In genomic region chr7:130965396-130965795, GRCm38 (mm10) we compare ENCODE assay signal across 9 mouse cellular contexts. TPM values are rescaled to one million over a fixed set of nuclear protein-coding genes. Genes with fewer than 3 reads are reported as not detected.
DNase-seq lines count a peak whose midpoint lies in the region; ATAC-seq and TF ChIP-seq lines count a peak whose summit lies in the region.
"Had no signal": no experiment of that assay in that cellular context is flagged by ENCODE, and none has a peak within 500 bp of the region (broad histone marks: within the 10 kb centered on the region; RNA-seq: fewer than 3 reads in every experiment).

No protein-coding gene starts in this region.

- DNase-seq in Muller cell, postnatal 12 days (ENCODE audit: inconsistent ontology term) = peak; percentile 59
- DNase-seq in embryonic facial prominence, embryonic 14.5 days (ENCODE audit: low spot score) = no peak
- no peak for DNase-seq in right cerebral cortex, postnatal 4 days
- DNase-seq in thymus, postnatal 10 days (ENCODE audit: low spot score in 2 of 2) = no peak
- DNase-seq in urinary bladder, postnatal 10 days (ENCODE audit: low spot score) = no peak

- H3K4me1 ChIP-seq in intestine, embryonic 15.5 days (replicated peaks) = peaks cover 19% of the 10 kb centered on the region
- H3K4me1 ChIP-seq in intestine, postnatal 0 days (replicated peaks; ENCODE audit: control insufficient read depth, insufficient read depth, low read length) = no peaks in the 10 kb centered on the region
- peaks cover 59% of the 10 kb centered on the region for H3K4me1 ChIP-seq in embryonic facial prominence, embryonic 14.5 days (ENCODE audit: control insufficient read depth, insufficient read depth, low read length)
- H3K4me1 ChIP-seq in limb, embryonic 15.5 days = peaks cover 75% of the 10 kb centered on the region

- no peak overlapping the region for H3K4me3 ChIP-seq in intestine, embryonic 15.5 days (replicated peaks)
- H3K4me3 ChIP-seq in intestine, postnatal 0 days (ENCODE audit: low read depth, low read length) = no peak overlapping the region
- no peak overlapping the region for H3K4me3 ChIP-seq in embryonic facial prominence, embryonic 14.5 days (ENCODE audit: low read depth, low read length)
- no peak overlapping the region for H3K4me3 ChIP-seq in limb, embryonic 15.5 days
- H3K4me3 ChIP-seq: neural tube, embryonic 13.5 days had no signal

- no peaks in the 10 kb centered on the region for H3K36me3 ChIP-seq in intestine, embryonic 15.5 days
- H3K36me3 ChIP-seq in intestine, postnatal 0 days (ENCODE audit: control insufficient read depth, insufficient read depth) = no peaks in the 10 kb centered on the region
- no peaks in the 10 kb centered on the region for H3K36me3 ChIP-seq in embryonic facial prominence, embryonic 14.5 days (ENCODE audit: control insufficient read depth, insufficient read depth, low read length)
- no peaks in the 10 kb centered on the region for H3K36me3 ChIP-seq in limb, embryonic 15.5 days
- H3K36me3 ChIP-seq: neural tube, embryonic 13.5 days had no signal

- H3K27ac ChIP-seq in intestine, embryonic 15.5 days = 0 out of 2 replicates have a peak overlapping the region, but pooled peaks have one; percentile 2
- H3K27ac ChIP-seq in intestine, postnatal 0 days (ENCODE audit: low read depth, low read length) = no peak overlapping the region
- H3K27ac ChIP-seq in embryonic facial prominence, embryonic 14.5 days (replicated peaks; ENCODE audit: low read depth, low read length) = peak overlapping the region; percentile 77
- H3K27ac ChIP-seq in limb, embryonic 15.5 days = peak overlapping the region; percentile 85

- no peak overlapping the region for H3K9ac ChIP-seq in intestine, embryonic 15.5 days
- no peak overlapping the region for H3K9ac ChIP-seq in intestine, postnatal 0 days (ENCODE audit: low read depth, low read length)
- H3K9ac ChIP-seq in embryonic facial prominence, embryonic 14.5 days (ENCODE audit: low read depth, low read length) = no peak overlapping the region
- H3K9ac ChIP-seq in limb, embryonic 15.5 days = no peak overlapping the region
- H3K9ac ChIP-seq: neural tube, embryonic 13.5 days had no signal

- no peaks in the 10 kb centered on the region for H3K27me3 ChIP-seq in intestine, embryonic 15.5 days (replicated peaks)
- H3K27me3 ChIP-seq in intestine, postnatal 0 days (replicated peaks; ENCODE audit: control insufficient read depth, insufficient read depth, low read length) = no peaks in the 10 kb centered on the region
- H3K27me3 ChIP-seq in embryonic facial prominence, embryonic 14.5 days (replicated peaks; ENCODE audit: control insufficient read depth, insufficient read depth, low read length) = no peaks in the 10 kb centered on the region
- H3K27me3 ChIP-seq in limb, embryonic 15.5 days = no peaks in the 10 kb centered on the region
- H3K27me3 ChIP-seq: neural tube, embryonic 13.5 days had no signal

- H3K9me3 ChIP-seq in intestine, embryonic 15.5 days = no peaks in the 10 kb centered on the region
- H3K9me3 ChIP-seq in intestine, postnatal 0 days (ENCODE audit: control insufficient read depth) = no peaks in the 10 kb centered on the region
- no peaks in the 10 kb centered on the region for H3K9me3 ChIP-seq in embryonic facial prominence, embryonic 14.5 days (ENCODE audit: control insufficient read depth, low read length)
- H3K9me3 ChIP-seq in limb, embryonic 15.5 days = no peaks in the 10 kb centered on the region
- H3K9me3 ChIP-seq: neural tube, embryonic 13.5 days had no signal

- no peak for TF ChIP-seq CTCF in intestine, postnatal 0 days (IDR thresholded peaks at IDR 0.05; ENCODE audit: low read depth)

- WGBS in intestine, embryonic 15.5 days = 88% methylated on average over 4 of the region's 4 CpGs
- 90% methylated on average over 4 of the region's 4 CpGs for whole genome bisulfite sequencing in intestine, postnatal 0 days
- WGBS in embryonic facial prominence, embryonic 14.5 days = 86% methylated on average over 4 of the region's 4 CpGs
- WGBS in limb, embryonic 15.5 days = 89% methylated on average over 4 of the region's 4 CpGs

- H3K4me2 ChIP-seq in intestine, embryonic 15.5 days (replicated peaks) = no peak overlapping the region
- H3K4me2 ChIP-seq in intestine, postnatal 0 days (replicated peaks; ENCODE audit: low read depth) = no peak overlapping the region
- no peak overlapping the region for H3K4me2 ChIP-seq in embryonic facial prominence, embryonic 14.5 days (ENCODE audit: low read depth, low read length)
- no peak overlapping the region for H3K4me2 ChIP-seq in limb, embryonic 15.5 days
- H3K4me2 ChIP-seq: neural tube, embryonic 13.5 days had no signal

- no peak for ATAC-seq in intestine, embryonic 15.5 days
- no peak for ATAC-seq in intestine, postnatal 0 days
- ATAC-seq in embryonic facial prominence, embryonic 14.5 days (ENCODE audit: low read depth) = no peak
- ATAC-seq in limb, embryonic 15.5 days (ENCODE audit: insufficient number of reproducible peaks, low FRiP score, low TSS enrichment, low read depth) = no peak

RNA-seq across cellular contexts. Expression of gene Htra1, which starts 29.5 kb away (rescaled TPM):
- polyA plus RNA-seq in intestine, embryonic 15.5 days (2015; fragmentation: Nextera tagmentation; extraction: Ambion mirVana) = 16.9 and 18.8 TPM in 2 replicates
- polyA plus RNA-seq in intestine, postnatal 0 days (2015; fragmentation: Nextera tagmentation; extraction: Ambion mirVana) = 15.5 and 17.6 TPM in 2 replicates
- 113 and 128 TPM in 2 replicates for polyA plus RNA-seq in embryonic facial prominence, embryonic 14.5 days (2014; fragmentation: Nextera tagmentation; extraction: Ambion mirVana)
- 317 and 324 TPM in 2 replicates for polyA plus RNA-seq in limb, embryonic 15.5 days (2015; fragmentation: Nextera tagmentation; extraction: Ambion mirVana)
